Mouse (Mus musculus) retina, postnatal 7 days (tissue): ENCODE measurements around the gene Armc9.

ENCODE experiments used
- DNase-seq: peaks from one replicate; pipeline ENCODE4 v3.0.0-alpha.2; 2012; ENCODE audit warnings: low read depth, low spot score

Armc9 gene

GRCm38 (mm10) chr1:86174602-86175001 is 20.0 kb downstream of the Armc9 start:
- no peak for DNase-seq

GRCm38 (mm10) chr1:86176066-86176465 is 21.5 kb downstream of the Armc9 start:
- DNase-seq, result no peak

GRCm38 (mm10) chr1:86178462-86179253 is 24.1 kb downstream of the Armc9 start:
- peak; percentile 78 for DNase-seq

- DNase-seq, result no peak
Observed at GRCm38 (mm10) chr1:86182004-86182709, 27.6 kb downstream of the Armc9 start.

GRCm38 (mm10) chr1:86183577-86184263 is 29.1 kb downstream of the Armc9 start:
- no peak for DNase-seq

GRCm38 (mm10) chr1:86186762-86187161 is 32.2 kb downstream of the Armc9 start:
- DNase-seq, result no peak

GRCm38 (mm10) chr1:86187856-86188255 is 33.3 kb downstream of the Armc9 start:
- DNase-seq, result no peak

GRCm38 (mm10) chr1:86188271-86188670 is 33.7 kb downstream of the Armc9 start:
- no peak for DNase-seq

- no peak for DNase-seq
Observed at GRCm38 (mm10) chr1:86189034-86189702, 34.6 kb downstream of the Armc9 start.

GRCm38 (mm10) chr1:86190843-86191242 is 36.3 kb downstream of the Armc9 start:
- DNase-seq, result no peak

- no peak for DNase-seq
Observed at GRCm38 (mm10) chr1:86194044-86194443, 39.5 kb downstream of the Armc9 start.

GRCm38 (mm10) chr1:86198276-86198675 is 43.7 kb downstream of the Armc9 start:
- no peak for DNase-seq

GRCm38 (mm10) chr1:86199026-86199425 is 44.4 kb downstream of the Armc9 start:
- DNase-seq, result no peak

GRCm38 (mm10) chr1:86201312-86201711 is 46.7 kb downstream of the Armc9 start:
- DNase-seq, result no peak

GRCm38 (mm10) chr1:86202617-86203219 is 48.1 kb downstream of the Armc9 start:
- DNase-seq, result no peak

GRCm38 (mm10) chr1:86210676-86211075 is 56.1 kb downstream of the Armc9 start:
- no peak for DNase-seq

GRCm38 (mm10) chr1:86211498-86211897 is 56.9 kb downstream of the Armc9 start:
- no peak for DNase-seq

- DNase-seq, result no peak
Observed at GRCm38 (mm10) chr1:86212731-86213130, 58.2 kb downstream of the Armc9 start.

- peak; percentile 80 for DNase-seq
Observed at GRCm38 (mm10) chr1:86214158-86214557, 59.6 kb downstream of the Armc9 start.

- DNase-seq, result no peak
Observed at GRCm38 (mm10) chr1:86215297-86215696, 60.7 kb downstream of the Armc9 start.

- no peak for DNase-seq
Observed at GRCm38 (mm10) chr1:86216412-86216811, 61.8 kb downstream of the Armc9 start.
